Mouse (Mus musculus) MEL (cell line): ENCODE results near the gene Pde6d. TPM values are rescaled to one million over a fixed set of nuclear protein-coding genes. Genes with fewer than 3 reads are reported as not detected.

Experiments
- DNase-seq: peaks from one replicate; pipeline ENCODE4 v3.0.0; 2011; ENCODE audit warnings: low read depth, low spot score
- H3K27ac ChIP-seq: 2 replicates; pipeline ENCODE4 v1.5.1; 2012; ENCODE audit warnings: low read depth, mild to moderate bottlenecking, control low read depth, low read length, moderate library complexity; ENCODE audit not compliant: control insufficient read depth
- H3K27me3 ChIP-seq, 2 experiments: fragments of 150-350 bp in 1 of 2; sonication (generic) in 1 of 2; 2 replicates each; pipeline ENCODE4 v1.6.1; 2012; ENCODE audit warnings: low read length in 2 of 2, mild to moderate bottlenecking in 2 of 2, improper control_type of control experiment in 1 of 2, moderate library complexity in 1 of 2; ENCODE audit not compliant: insufficient read depth in 2 of 2, control insufficient read depth in 1 of 2
- H3K36me3 ChIP-seq, 2 experiments: 2 replicates each; pipeline ENCODE4 v1.6.1; 2012 to 2014; ENCODE audit warnings: low read length in 2 of 2, improper control_type of control experiment in 1 of 2, inconsistent platforms in 1 of 2, mild to moderate bottlenecking in 1 of 2; ENCODE audit not compliant: insufficient read depth in 2 of 2, control insufficient read depth in 1 of 2
- H3K4me1 ChIP-seq, 2 experiments: fragments of 150-350 bp in 1 of 2; sonication (generic) in 1 of 2; 2 replicates each; pipeline ENCODE4 v1.6.1; 2012; ENCODE audit warnings: low read length in 2 of 2, improper control_type of control experiment in 1 of 2, mild to moderate bottlenecking in 1 of 2; ENCODE audit not compliant: insufficient read depth in 2 of 2, control insufficient read depth in 1 of 2
- H3K4me3 ChIP-seq, 2 experiments: fragments of 150-350 bp in 1 of 2; sonication (generic) in 1 of 2; 2 replicates each; pipeline ENCODE4 v1.5.1; 2012; ENCODE audit warnings: low read depth in 2 of 2, low read length in 2 of 2, mild to moderate bottlenecking in 2 of 2, moderate library complexity in 2 of 2, control low read depth in 1 of 2, improper control_type of control experiment in 1 of 2; ENCODE audit not compliant: control insufficient read depth in 1 of 2, insufficient read depth in 1 of 2
- H3K79me2 ChIP-seq: 2 replicates; pipeline ENCODE4 v1.6.1; 2012; ENCODE audit warnings: mild to moderate bottlenecking, low read length, moderate library complexity; ENCODE audit not compliant: control insufficient read depth, poor library complexity, insufficient read depth
- H3K9ac ChIP-seq: 2 replicates; pipeline ENCODE4 v1.6.1; 2012; ENCODE audit warnings: low read depth, mild to moderate bottlenecking, control low read depth, low read length, moderate library complexity; ENCODE audit not compliant: control insufficient read depth, poor library complexity, severe bottlenecking
- H3K9me3 ChIP-seq: fragments of 150-350 bp; sonication (generic); replicated peaks from 2 replicates; pipeline ENCODE4 v1.6.1; 2012; ENCODE audit warnings: mild to moderate bottlenecking, low read length, improper control_type of control experiment, moderate library complexity; ENCODE audit not compliant: insufficient read depth
- CHD1 ChIP-seq: IDR thresholded peaks from 2 replicates; pipeline ENCODE4 v1.6.1; 2012; ENCODE audit warnings: low read depth, mild to moderate bottlenecking, inconsistent platforms, low read length, improper control_type of control experiment
- CTCF ChIP-seq, 3 experiments: IDR thresholded peaks in 2 of 3; conservative IDR thresholded peaks in 1 of 3; 2 replicates each; pipeline ENCODE4 v1.5.1; 2011 to 2012; ENCODE audit warnings: low read length in 3 of 3, low read depth in 2 of 3, mild to moderate bottlenecking in 2 of 3, improper control_type of control experiment in 1 of 3, inconsistent platforms in 1 of 3, mixed read lengths in 1 of 3, moderate library complexity in 1 of 3; ENCODE audit not compliant: control insufficient read depth in 1 of 3, insufficient read depth in 1 of 3, poor library complexity in 1 of 3, severe bottlenecking in 1 of 3
- E2F4 ChIP-seq: IDR thresholded peaks from 2 replicates; pipeline ENCODE4 v1.6.1; 2011; ENCODE audit warnings: low read depth, low read length, improper control_type of control experiment, borderline replicate concordance
- ELF1 ChIP-seq: IDR thresholded peaks from 2 replicates; pipeline ENCODE4 v1.6.1; 2014; ENCODE audit warnings: low read depth, mild to moderate bottlenecking, inconsistent platforms, low read length, improper control_type of control experiment, moderate library complexity
- EP300 ChIP-seq, 2 experiments: IDR thresholded peaks; 2 replicates each; pipeline ENCODE4 v1.6.1; 2011; ENCODE audit warnings: improper control_type of control experiment in 2 of 2, low read length in 2 of 2, low read depth in 1 of 2, mild to moderate bottlenecking in 1 of 2
- GATA1 ChIP-seq: IDR thresholded peaks from 2 replicates; pipeline ENCODE4 v1.6.1; 2011; ENCODE audit warnings: low read depth, low read length, improper control_type of control experiment
- KAT2A ChIP-seq: conservative IDR thresholded peaks from 2 replicates; pipeline ENCODE4 v1.6.1; 2012; ENCODE audit warnings: low read depth, low read length, improper control_type of control experiment, inconsistent platforms
- MAFK ChIP-seq: IDR thresholded peaks from 2 replicates; pipeline ENCODE4 v1.6.1; 2011; ENCODE audit warnings: low read depth, mild to moderate bottlenecking, low read length, improper control_type of control experiment, borderline replicate concordance
- MAX ChIP-seq: IDR thresholded peaks from 2 replicates; pipeline ENCODE4 v1.6.1; 2011; ENCODE audit warnings: low read length, improper control_type of control experiment
- MAZ ChIP-seq: IDR thresholded peaks from 2 replicates; pipeline ENCODE4 v1.6.1; 2012; ENCODE audit warnings: low read depth, mild to moderate bottlenecking, inconsistent platforms, low read length, improper control_type of control experiment
- MYB ChIP-seq: IDR thresholded peaks from 2 replicates; pipeline ENCODE4 v1.6.1; 2011; ENCODE audit warnings: mild to moderate bottlenecking, low read depth, low read length, improper control_type of control experiment
- MYC ChIP-seq: IDR thresholded peaks from 2 replicates; pipeline ENCODE4 v1.6.1; 2011; ENCODE audit warnings: low read depth, mild to moderate bottlenecking, low read length, improper control_type of control experiment, moderate library complexity
- NELFE ChIP-seq: IDR thresholded peaks from 2 replicates; pipeline ENCODE4 v1.6.1; 2011; ENCODE audit warnings: low read depth, low read length, improper control_type of control experiment
- POLR2AphosphoS2 ChIP-seq: IDR thresholded peaks from 2 replicates; pipeline ENCODE4 v1.6.1; 2011; ENCODE audit warnings: low read length, improper control_type of control experiment
- POLR2AphosphoS5 ChIP-seq: IDR thresholded peaks from 2 replicates; pipeline ENCODE4 v1.6.1; 2012; ENCODE audit warnings: low read depth, borderline replicate concordance, mild to moderate bottlenecking, inconsistent platforms, low read length, moderate library complexity, mixed read lengths
- RAD21 ChIP-seq: IDR thresholded peaks from 2 replicates; pipeline ENCODE4 v1.6.1; 2011; ENCODE audit warnings: mild to moderate bottlenecking, low read depth, low read length, improper control_type of control experiment
- SIN3A ChIP-seq: IDR thresholded peaks from 2 replicates; pipeline ENCODE4 v1.6.1; 2012; ENCODE audit warnings: low read length, improper control_type of control experiment, inconsistent platforms
- SMC3 ChIP-seq: IDR thresholded peaks from 2 replicates; pipeline ENCODE4 v1.6.1; 2011; ENCODE audit warnings: low read depth, low read length, improper control_type of control experiment
- TBP ChIP-seq: IDR thresholded peaks from 2 replicates; pipeline ENCODE4 v1.8.0; 2011; ENCODE audit warnings: low read depth, low read length, improper control_type of control experiment
- TCF12 ChIP-seq: IDR thresholded peaks from 2 replicates; pipeline ENCODE4 v1.6.1; 2014; ENCODE audit warnings: low read depth, mild to moderate bottlenecking, inconsistent platforms, low read length, improper control_type of control experiment, moderate library complexity
- UBTF ChIP-seq: IDR thresholded peaks from 2 replicates; pipeline ENCODE4 v1.6.1; 2012; ENCODE audit warnings: low read depth, mild to moderate bottlenecking, inconsistent platforms, low read length, improper control_type of control experiment, moderate library complexity, borderline replicate concordance; ENCODE audit not compliant: insufficient read depth
- USF1 ChIP-seq: IDR thresholded peaks from 2 replicates; pipeline ENCODE4 v1.6.1; 2014; ENCODE audit warnings: low read depth, mild to moderate bottlenecking, inconsistent platforms, low read length, improper control_type of control experiment, moderate library complexity
- USF2 ChIP-seq, 2 experiments: IDR thresholded peaks; 2 replicates each; pipeline ENCODE4 v1.6.1; 2011 to 2012; ENCODE audit warnings: improper control_type of control experiment in 2 of 2, low read length in 2 of 2, borderline replicate concordance in 1 of 2, inconsistent platforms in 1 of 2, low read depth in 1 of 2, mild to moderate bottlenecking in 1 of 2; ENCODE audit not compliant: insufficient read depth in 1 of 2
- ZC3H11A ChIP-seq: IDR thresholded peaks from 2 replicates; pipeline ENCODE4 v1.6.1; 2012; ENCODE audit warnings: low read depth, mild to moderate bottlenecking, inconsistent platforms, low read length, improper control_type of control experiment
- ZKSCAN1 ChIP-seq: IDR thresholded peaks from 2 replicates; pipeline ENCODE4 v1.6.1; 2012; ENCODE audit warnings: low read depth, mild to moderate bottlenecking, inconsistent platforms, low read length, improper control_type of control experiment, moderate library complexity
- ZMIZ1 ChIP-seq: IDR thresholded peaks from 2 replicates; pipeline ENCODE4 v1.6.1; 2012; ENCODE audit warnings: low read depth, mild to moderate bottlenecking, inconsistent platforms, low read length, improper control_type of control experiment, moderate library complexity
- ZNF384 ChIP-seq: IDR thresholded peaks from 2 replicates; pipeline ENCODE4 v1.6.1; 2012; ENCODE audit warnings: low read depth, mild to moderate bottlenecking, inconsistent platforms, low read length, improper control_type of control experiment
- polyA plus RNA-seq, 2 experiments: library from polyadenylated mRNA; stranded (reverse) in 1 of 2; unstranded in 1 of 2; fragments of >175 nt in 1 of 2; fragments of >200 nt in 1 of 2; gene quantifications; 2 replicates each; pipeline versions ENCODE4 v1.2.1 to v1.2.4; 2012; ENCODE audit warnings: low replicate concordance in 2 of 2, low read depth in 1 of 2; ENCODE audit not compliant: insufficient read length in 2 of 2, insufficient read depth in 1 of 2, missing spikeins in 1 of 2
- total RNA-seq: library from RNA; depleted of rRNA; stranded (reverse); fragments of 300-350 nt; gene quantifications from 2 replicates; pipeline ENCODE4 v1.2.3, GENCODE M21; 2012

Gene Pde6d
- total and polyA plus RNA-seq, 3 experiments = 13.4 to 79.9 TPM; not detected in 1

- TF ChIP-seq CTCF (IDR thresholded peaks at IDR 0.05 in 2 of 3, conservative IDR thresholded peaks at IDR 0.05 in 1 of 3; ENCODE audit: control insufficient read depth in 1 of 3, insufficient read depth in 1 of 3, low read depth in 2 of 3, low read length in 3 of 3, poor library complexity in 1 of 3, severe bottlenecking in 1 of 3) (peak; percentile 39 to 75 (median 73)), GATA1 (no peak), RAD21 (peak; percentile 25), ZNF384 (no peak), SMC3 (peak; percentile 47; the same call in 1 of the 2 replicates)
- Histone ChIP-seq H3K9me3 (no peaks in the 10 kb centered on the region), H3K27me3 (no peaks in the 10 kb centered on the region), H3K4me3 (no peak overlapping the region), H3K4me1 (no peaks in the 10 kb centered on the region), H3K9ac (no peak overlapping the region), H3K27ac (no peak overlapping the region), H3K79me2 (no peaks in the 10 kb centered on the region), H3K36me3 (peaks cover 0 to 20% of the 10 kb centered on the region in 2 experiments; a peak in 2 of 4 replicates)
- DNase-seq = peak; percentile 68
Measured at GRCm38 (mm10) chr1:86598516-86598915, 16.1 kb upstream of the Pde6d start.

- Histone ChIP-seq H3K4me1 (no peaks in the 10 kb centered on the region), H3K27me3 (no peaks in the 10 kb centered on the region), H3K4me3 (no peak overlapping the region), H3K79me2 (no peaks in the 10 kb centered on the region), H3K27ac (no peak overlapping the region), H3K9ac (no peak overlapping the region), H3K9me3 (no peaks in the 10 kb centered on the region), H3K36me3 (peaks cover 0 to 12% of the 10 kb centered on the region in 2 experiments; a peak in 2 of 4 replicates)
- TF ChIP-seq MAX = no peak
- TF ChIP-seq MYB = no peak
- TF ChIP-seq MYC = no peak
- no peak for TF ChIP-seq KAT2A
- no peak for TF ChIP-seq UBTF
- no peak for TF ChIP-seq TBP
- TF ChIP-seq MAZ = no peak
- TF ChIP-seq NELFE = no peak
- TF ChIP-seq EP300 (IDR thresholded peaks at IDR 0.05; ENCODE audit: low read depth in 1 of 2, low read length in 2 of 2) = no peak
- TF ChIP-seq USF1 = no peak
- TF ChIP-seq SMC3 = no peak
- no peak for DNase-seq
Measured at GRCm38 (mm10) chr1:86596512-86596911, 14.1 kb upstream of the Pde6d start.

- TF ChIP-seq ZMIZ1 (no peak), MAFK (no peak), POLR2AphosphoS5 (no peak), ELF1 (no peak), KAT2A (no peak), NELFE (no peak), MAX (no peak), E2F4 (no peak), ZKSCAN1 (no peak), CHD1 (no peak), SIN3A (no peak), ZC3H11A (no peak), TBP (no peak), POLR2AphosphoS2 (no peak), RAD21 (no peak), TCF12 (no peak), MAZ (no peak), USF2 (IDR thresholded peaks at IDR 0.05; ENCODE audit: borderline replicate concordance in 1 of 2, insufficient read depth in 1 of 2, low read depth in 1 of 2, low read length in 2 of 2) (no peak)
- H3K36me3 ChIP-seq = peaks cover 0 to 9% of the 10 kb centered on the region in 2 experiments; a peak in 2 of 4 replicates
- H3K4me3 ChIP-seq = no peak overlapping the region
- no peak overlapping the region for H3K27ac ChIP-seq
- no peak for DNase-seq
- no peaks in the 10 kb centered on the region for H3K79me2 ChIP-seq
- no peaks in the 10 kb centered on the region for H3K4me1 ChIP-seq
- no peaks in the 10 kb centered on the region for H3K9me3 ChIP-seq
- H3K9ac ChIP-seq = no peak overlapping the region
- no peaks in the 10 kb centered on the region for H3K27me3 ChIP-seq
Measured at GRCm38 (mm10) chr1:86595315-86595714, 12.9 kb upstream of the Pde6d start.
